Mouse (Mus musculus): ENCODE measurements around the gene Olfr247.
A peak's percentile ranks its signal among the peaks of the same experiment; 100 is the strongest.
"Not testable (repeated sequence)": the region's sequence is repeated elsewhere in the genome, so short reads cannot be mapped to it uniquely, and the experiment has no call there.

Gene Olfr247

GRCm38 (mm10) chr10:129976040-129976439 is at the start of gene Olfr247:
TSS of gene Olfr247 (minus strand) at chr10:129976140.
- DNase-seq (ENCODE audit: low read depth, low spot score), result not testable (repeated sequence)

GRCm38 (mm10) chr10:130012321-130012720 is 36.4 kb upstream of the Olfr247 start, which contains the start of gene Olfr820:
TSS of gene Olfr820 (plus strand) at chr10:130012621.
- no peak for DNase-seq (ENCODE audit: low read depth, low spot score)

DNA sequence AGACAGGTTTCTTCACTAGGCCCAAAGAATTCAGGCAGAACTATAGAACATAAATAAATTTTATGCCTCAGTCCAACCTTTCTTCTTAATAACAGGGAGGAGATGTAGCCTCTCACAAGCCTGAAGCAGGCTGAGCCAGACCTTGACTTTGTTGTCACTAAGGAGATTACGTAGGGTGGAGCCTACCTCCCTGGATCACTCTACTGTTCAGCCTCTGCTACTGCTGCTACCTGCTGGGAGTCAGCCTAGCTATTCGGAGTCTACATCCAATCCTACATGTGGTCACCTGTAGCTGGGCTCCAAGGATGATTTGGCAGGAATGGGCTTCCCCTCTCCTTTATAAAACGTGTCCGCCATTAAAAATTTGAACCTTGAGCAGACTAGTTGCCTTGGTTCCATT is 29.4 kb upstream of the Olfr247 start:
- DNase-seq (ENCODE audit: low read depth, low spot score), result peak; percentile 91

GRCm38 (mm10) chr10:130004104-130004503 is 28.2 kb upstream of the Olfr247 start:
- peak; percentile 94 for DNase-seq (ENCODE audit: low read depth, low spot score)

DNA sequence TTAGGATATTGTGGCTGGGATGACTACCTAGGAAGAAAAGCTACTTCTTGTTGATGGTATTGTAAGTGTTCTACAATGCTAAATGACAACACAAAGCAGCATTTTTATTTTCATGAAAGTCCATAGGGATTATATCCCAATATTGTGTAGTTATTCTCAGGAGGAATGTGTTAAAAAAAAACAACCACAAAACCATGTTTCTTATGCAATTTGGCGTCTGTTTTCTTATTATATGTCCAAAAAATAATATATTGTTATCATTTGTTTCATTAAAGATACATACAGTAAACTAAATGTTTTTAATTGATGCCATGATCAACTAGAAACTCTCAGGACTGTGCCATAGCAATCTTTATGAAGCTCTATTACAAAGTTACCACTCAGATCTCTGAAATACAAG is 9.0 kb upstream of the Olfr247 start, which contains the start of gene Gm10310:
TSS of gene Gm10310 (minus strand) at position 101 of the 400 bp plus-strand sequence.
- DNase-seq (ENCODE audit: low read depth, low spot score), result not testable (repeated sequence)

GRCm38 (mm10) chr10:129981867-129982266 is 5.9 kb upstream of the Olfr247 start:
- not testable (repeated sequence) for DNase-seq (ENCODE audit: low read depth, low spot score)

DNA sequence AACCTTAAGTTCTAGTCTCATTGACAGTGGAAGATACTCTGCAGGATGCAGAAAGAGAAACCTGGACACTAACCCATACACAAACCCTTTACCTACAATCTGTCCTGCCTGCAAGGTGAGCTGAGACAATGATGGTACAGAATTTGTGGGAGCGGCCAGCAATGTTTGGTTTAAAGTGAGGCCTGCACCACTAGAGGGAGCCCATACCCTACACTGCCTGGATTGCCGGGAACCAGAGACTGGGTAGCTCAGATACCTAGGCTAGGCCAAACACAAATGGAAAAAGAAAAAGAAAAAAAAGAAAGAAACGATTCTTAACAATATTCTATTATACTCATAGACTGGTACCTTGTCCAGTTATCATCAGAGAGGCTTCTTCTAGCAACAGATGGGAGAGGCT is 2.9 kb downstream of the Olfr247 start:
- not testable (repeated sequence) for DNase-seq (ENCODE audit: low read depth, low spot score)

DNA sequence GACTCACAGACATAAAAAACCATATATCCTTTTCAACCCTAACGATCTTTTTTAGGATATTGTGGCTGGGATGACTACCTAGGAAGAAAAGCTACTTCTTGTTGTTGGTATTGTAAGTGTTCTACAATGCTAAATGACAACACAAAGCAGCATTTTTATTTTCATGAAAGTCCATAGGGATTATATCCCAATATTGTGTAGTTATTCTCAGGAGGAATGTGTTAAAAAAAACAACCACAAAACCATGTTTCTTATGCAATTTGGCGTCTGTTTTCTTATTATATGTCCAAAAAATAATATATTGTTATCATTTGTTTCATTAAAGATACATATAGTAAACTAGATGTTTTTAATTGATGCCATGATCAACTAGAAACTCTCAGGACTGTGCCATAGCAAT is 8.8 kb downstream of the Olfr247 start, which contains the start of gene Olfr819:
TSS of gene Olfr819 (minus strand) at position 101 of the 400 bp plus-strand sequence.
- not testable (repeated sequence) for DNase-seq (ENCODE audit: low read depth, low spot score)

DNA sequence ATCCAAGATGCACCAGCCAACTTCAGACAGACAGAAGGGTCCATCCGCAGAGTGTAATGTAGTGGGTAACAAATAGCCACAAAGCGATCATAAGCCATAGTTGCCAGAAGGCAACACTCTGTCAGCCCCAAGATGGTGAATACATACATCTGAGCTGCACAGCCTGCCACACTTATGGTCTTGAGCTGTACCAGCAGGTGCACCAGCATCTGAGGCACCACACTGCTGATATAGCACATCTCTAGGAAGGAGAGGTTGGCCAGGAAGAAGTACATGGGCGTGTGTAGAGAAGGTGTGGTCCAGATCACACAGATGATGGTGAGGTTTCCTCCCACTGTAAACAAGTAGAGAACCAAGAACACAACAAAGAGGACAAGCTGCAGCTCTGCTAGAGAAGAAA is 9.7 kb downstream of the Olfr247 start:
- not testable (repeated sequence) for DNase-seq (ENCODE audit: low read depth, low spot score)

GRCm38 (mm10) chr10:129949000-129949399 is 26.9 kb downstream of the Olfr247 start, which contains the start of gene Olfr818:
TSS of gene Olfr818 (minus strand) at chr10:129949100.
- no peak for DNase-seq (ENCODE audit: low read depth, low spot score)

All from ZHBTc4 (cell line).